Mouse (Mus musculus) cerebellum, adult 2 months (tissue): ENCODE measurements at regions not wholly inside any gene's neighbourhood (a gene's known extent, or its start where the extent isn't known, plus 50 kb on each side); places are given as distances from the start of the nearest gene placed in this dataset.

Experiments
- DNase-seq, 2 experiments: peaks; one replicate each; pipeline ENCODE4 v3.0.0; 2021
- H3K27ac ChIP-seq: fragments of 200-500 bp; 2 replicates; pipeline ENCODE4 v1.5.1; 2012; ENCODE audit warnings: low read length, control low read depth, inconsistent platforms; ENCODE audit not compliant: insufficient read depth
- H3K27me3 ChIP-seq: fragments of 200-500 bp; 2 replicates; pipeline ENCODE4 v1.6.1; 2012; ENCODE audit warnings: inconsistent platforms, mild to moderate bottlenecking, low read length, moderate library complexity; ENCODE audit not compliant: control insufficient read depth, insufficient read depth
- H3K4me1 ChIP-seq: fragments of 200-500 bp; 2 replicates; pipeline ENCODE4 v1.6.1; 2011; ENCODE audit warnings: low read length; ENCODE audit not compliant: control insufficient read depth, insufficient read depth
- H3K4me3 ChIP-seq: fragments of 200-500 bp; replicated peaks from 2 replicates; pipeline ENCODE3; 2011; ENCODE audit warnings: mild to moderate bottlenecking, low read depth, low read length, control low read depth; ENCODE audit not compliant: insufficient read depth
- CTCF ChIP-seq: fragments of 200-500 bp; IDR thresholded peaks from 2 replicates; pipeline ENCODE4 v1.5.1; 2011; ENCODE audit warnings: low read depth, mild to moderate bottlenecking, control low read depth, low read length, moderate library complexity, borderline replicate concordance; ENCODE audit not compliant: insufficient read depth
- POLR2A ChIP-seq: fragments of 200-500 bp; IDR thresholded peaks from 2 replicates; pipeline ENCODE4 v1.6.1; 2011; ENCODE audit warnings: low read length, control low read depth, borderline replicate concordance; ENCODE audit not compliant: insufficient read depth
- WGBS: fragments of 180-500 bp; shearing (Covaris S2); methylation state at CpG from one replicate; pipeline ENCODE4 v1.1.7; 2018; 5-methylcytosine and 5-hydroxymethylcytosine counted together

DNA sequence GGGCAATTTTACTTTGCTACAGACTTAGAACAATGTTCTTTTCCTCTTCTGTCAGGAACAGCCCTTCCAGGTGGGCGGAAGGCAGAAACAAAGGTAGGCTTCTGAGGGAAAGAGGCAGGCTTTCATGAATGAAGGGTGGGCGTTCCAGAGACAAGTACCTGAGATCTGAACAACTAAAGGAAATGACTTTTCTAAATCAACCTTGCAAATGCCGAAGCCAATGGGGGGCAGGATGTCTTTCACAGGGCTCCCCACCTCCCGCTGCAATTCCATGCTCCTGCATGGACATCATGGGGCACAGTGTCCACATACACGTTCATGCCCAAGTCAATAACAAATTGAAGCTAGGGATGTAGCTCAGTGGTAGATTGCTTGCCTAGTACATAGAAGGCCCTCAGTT is 80.2 kb upstream of the Bach2 start:
- no peak for DNase-seq
- TF ChIP-seq CTCF (no peak), POLR2A (no peak)
- WGBS, result 66% methylated on average over 5 of the region's 5 CpGs
- no peaks in the 10 kb centered on the region for H3K27me3 ChIP-seq
- H3K4me1 ChIP-seq, result no peaks in the 10 kb centered on the region
- no peak overlapping the region for H3K27ac ChIP-seq
- no peak overlapping the region for H3K4me3 ChIP-seq

DNA sequence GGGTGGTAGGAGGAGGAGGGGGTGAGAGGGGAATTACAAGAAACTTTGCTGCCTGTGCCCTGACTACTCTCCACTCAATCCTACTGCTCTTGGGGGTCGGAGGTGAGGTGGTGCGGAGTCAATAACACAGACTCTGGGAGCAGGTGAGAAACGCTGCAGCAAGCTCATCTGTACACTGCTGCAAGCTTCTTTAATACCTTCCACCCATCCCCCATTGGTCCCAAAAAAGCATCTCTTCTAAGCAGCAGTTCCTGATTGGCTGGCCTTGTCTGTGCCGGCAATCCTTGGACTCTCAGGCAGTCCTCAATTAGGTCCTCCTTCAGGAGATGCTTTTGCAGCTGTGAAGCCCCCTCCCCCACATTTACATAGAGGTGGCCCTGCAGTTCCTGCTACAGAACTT is 79.7 kb upstream of the Bach2 start:
- Histone ChIP-seq H3K27me3 (no peaks in the 10 kb centered on the region), H3K27ac (no peak overlapping the region), H3K4me3 (no peak overlapping the region), H3K4me1 (no peaks in the 10 kb centered on the region)
- TF ChIP-seq CTCF (no peak), POLR2A (no peak)
- DNase-seq, result no peak
- 57% methylated on average over 4 of the region's 4 CpGs for WGBS

DNA sequence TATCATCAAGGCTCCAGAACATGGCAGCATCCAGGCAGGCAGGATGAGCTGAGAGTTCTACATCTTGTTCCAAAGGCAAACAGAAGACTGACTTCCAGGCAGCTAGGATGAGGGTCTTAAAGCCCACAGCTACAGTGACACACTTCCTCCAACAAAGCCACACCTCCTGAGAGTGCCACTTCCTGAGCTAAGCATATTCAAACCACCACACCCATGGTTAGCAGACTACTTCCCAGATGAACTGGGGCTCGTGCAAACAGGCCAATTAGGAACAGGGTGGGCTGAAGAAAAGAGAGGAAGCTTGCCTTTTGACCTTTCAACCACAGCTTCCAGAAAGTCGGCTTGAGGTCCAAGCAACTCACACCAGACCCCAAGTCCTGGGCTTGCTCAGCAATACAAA is 77.8 kb upstream of the Bach2 start:
- Histone ChIP-seq H3K4me1 (no peaks in the 10 kb centered on the region), H3K4me3 (no peak overlapping the region), H3K27me3 (no peaks in the 10 kb centered on the region), H3K27ac (no peak overlapping the region)
- no peak for TF ChIP-seq POLR2A
- TF ChIP-seq CTCF, result no peak
- no peak for DNase-seq
- WGBS, result 84% methylated on average over 2 of the region's 2 CpGs

DNA sequence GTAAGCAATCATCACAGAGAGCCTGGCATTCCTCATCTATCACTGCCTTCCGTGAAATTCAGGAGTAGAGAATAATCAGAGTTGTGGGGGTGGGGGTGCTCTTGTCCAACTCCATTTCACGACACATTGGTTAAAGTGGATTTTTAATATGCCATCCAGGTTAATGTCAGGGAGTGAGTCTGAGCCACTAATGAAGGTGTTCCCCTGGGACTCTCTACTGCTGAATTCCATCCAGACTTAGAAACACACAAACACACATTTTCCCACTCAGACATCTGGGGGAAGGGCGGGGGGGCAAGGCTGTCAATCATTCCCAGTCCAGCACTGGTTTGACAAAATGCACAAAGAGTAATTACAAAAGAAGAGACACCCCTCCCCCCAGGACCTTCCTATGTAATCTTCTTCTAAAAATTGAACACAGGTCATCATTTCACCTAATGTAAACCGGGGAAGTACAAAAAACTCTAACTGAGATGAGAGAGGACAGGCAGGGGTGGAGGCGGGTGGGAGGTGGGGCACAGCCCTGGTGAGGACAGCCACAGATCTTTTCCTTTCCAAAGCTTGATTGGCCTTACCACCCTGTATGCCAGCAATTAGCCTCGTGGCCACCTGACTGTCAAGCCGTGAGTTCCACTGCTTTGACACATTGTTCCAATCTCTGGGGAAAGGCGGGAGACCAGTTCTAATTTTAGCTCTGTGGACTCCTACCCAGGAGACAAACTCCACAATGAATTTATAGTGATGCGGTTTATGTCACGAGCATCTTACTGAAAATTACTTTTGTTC is 76.5 kb upstream of the Bach2 start:
- no peaks in the 10 kb centered on the region for H3K27me3 ChIP-seq
- H3K4me3 ChIP-seq, result no peak overlapping the region
- no peak for DNase-seq
- 46% methylated on average over 10 of the region's 10 CpGs for WGBS
- TF ChIP-seq POLR2A, result no peak
- TF ChIP-seq CTCF, result no peak
- H3K27ac ChIP-seq, result no peak overlapping the region
- no peaks in the 10 kb centered on the region for H3K4me1 ChIP-seq

DNA sequence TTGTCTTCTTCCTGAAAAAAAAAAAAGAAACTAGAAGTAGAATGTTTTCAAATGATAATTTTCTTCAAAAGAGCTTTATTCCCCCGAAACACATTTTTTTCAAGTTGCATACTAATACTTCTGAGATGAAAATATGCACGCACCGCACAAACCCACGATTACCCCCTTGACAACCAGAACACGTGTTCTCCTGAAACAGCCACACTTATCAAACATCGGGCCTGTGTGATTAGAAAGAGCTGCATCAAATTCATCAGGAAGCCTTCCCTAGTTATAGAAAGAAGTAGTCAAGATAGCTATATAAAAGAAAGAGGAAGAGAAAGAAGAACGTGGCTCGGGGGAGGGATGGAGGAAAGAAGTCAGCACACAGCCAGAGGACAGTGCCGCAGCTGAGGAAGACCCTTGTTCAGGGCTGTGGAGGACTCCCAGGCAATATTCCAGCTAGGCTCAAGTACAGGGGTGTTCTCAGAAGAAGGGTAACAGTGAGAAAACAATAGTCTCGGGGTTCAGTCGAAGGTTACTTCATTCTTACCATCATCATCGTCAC is 75.8 kb upstream of the Bach2 start:
- H3K27ac ChIP-seq, result no peak overlapping the region
- 90% methylated on average over 12 of the region's 12 CpGs for WGBS
- no peaks in the 10 kb centered on the region for H3K4me1 ChIP-seq
- TF ChIP-seq CTCF, result no peak
- TF ChIP-seq POLR2A, result no peak
- H3K4me3 ChIP-seq, result no peak overlapping the region
- DNase-seq, result no peak
- no peaks in the 10 kb centered on the region for H3K27me3 ChIP-seq

DNA sequence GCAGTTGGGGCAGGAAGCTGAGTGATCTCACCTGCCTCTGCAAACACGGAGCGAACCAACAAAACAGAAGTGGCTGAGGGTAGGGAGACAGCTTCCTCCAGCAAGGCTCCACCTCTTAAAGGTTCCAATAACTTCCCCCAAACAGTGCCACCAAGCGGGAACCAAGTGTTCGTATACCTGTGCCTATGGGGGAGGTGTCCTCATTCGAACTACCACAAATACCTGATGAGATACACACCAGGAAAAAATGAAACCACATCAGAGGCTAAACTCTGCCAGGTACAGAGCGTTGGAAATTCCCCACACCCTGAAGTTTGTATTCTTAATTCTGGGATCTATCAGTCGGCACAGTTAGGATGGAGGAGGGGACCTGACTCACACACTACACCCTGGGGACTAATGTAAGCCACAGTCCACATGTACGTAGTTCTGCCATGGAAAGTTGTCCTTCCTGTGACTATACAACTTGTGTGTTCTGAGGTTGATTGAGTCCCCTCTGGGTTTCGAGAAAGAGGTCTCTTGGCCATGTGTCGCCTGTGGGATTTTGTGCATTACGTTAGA is 74.4 kb upstream of the Bach2 start:
- no peak for TF ChIP-seq CTCF
- TF ChIP-seq POLR2A, result no peak
- 89% methylated on average over 11 of the region's 11 CpGs for WGBS
- DNase-seq, result no peak
- Histone ChIP-seq H3K27ac (no peak overlapping the region), H3K4me3 (no peak overlapping the region), H3K4me1 (no peaks in the 10 kb centered on the region), H3K27me3 (no peaks in the 10 kb centered on the region)

DNA sequence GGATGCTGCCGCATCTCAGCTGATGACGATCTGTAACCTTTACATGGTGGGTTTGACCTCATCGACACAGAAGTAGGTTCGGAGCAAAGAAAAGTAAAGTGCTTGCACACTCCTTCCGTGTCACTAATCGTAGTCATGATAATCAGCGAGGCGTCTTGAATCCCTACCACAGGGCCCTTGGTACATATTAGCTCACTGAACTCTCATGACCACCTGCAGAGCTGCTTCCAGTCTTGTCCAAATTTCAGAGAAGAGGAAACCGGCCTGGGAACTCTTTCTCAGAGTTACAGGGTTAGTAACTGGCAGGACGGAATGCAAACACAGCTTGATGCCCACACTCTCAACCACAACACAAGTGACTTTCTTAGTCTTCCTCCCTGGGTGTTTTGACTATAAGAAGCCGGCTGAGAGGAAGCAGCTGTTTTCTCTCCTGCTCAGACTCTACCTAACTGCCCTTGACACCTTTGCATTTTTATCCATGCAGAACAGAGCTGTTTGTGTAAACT is 73.8 kb upstream of the Bach2 start:
- 53% methylated on average over 11 of the region's 11 CpGs for WGBS
- no peaks in the 10 kb centered on the region for H3K27me3 ChIP-seq
- no peak for DNase-seq
- no peaks in the 10 kb centered on the region for H3K4me1 ChIP-seq
- no peak for TF ChIP-seq CTCF
- TF ChIP-seq POLR2A, result no peak
- H3K27ac ChIP-seq, result no peak overlapping the region
- H3K4me3 ChIP-seq, result no peak overlapping the region

DNA sequence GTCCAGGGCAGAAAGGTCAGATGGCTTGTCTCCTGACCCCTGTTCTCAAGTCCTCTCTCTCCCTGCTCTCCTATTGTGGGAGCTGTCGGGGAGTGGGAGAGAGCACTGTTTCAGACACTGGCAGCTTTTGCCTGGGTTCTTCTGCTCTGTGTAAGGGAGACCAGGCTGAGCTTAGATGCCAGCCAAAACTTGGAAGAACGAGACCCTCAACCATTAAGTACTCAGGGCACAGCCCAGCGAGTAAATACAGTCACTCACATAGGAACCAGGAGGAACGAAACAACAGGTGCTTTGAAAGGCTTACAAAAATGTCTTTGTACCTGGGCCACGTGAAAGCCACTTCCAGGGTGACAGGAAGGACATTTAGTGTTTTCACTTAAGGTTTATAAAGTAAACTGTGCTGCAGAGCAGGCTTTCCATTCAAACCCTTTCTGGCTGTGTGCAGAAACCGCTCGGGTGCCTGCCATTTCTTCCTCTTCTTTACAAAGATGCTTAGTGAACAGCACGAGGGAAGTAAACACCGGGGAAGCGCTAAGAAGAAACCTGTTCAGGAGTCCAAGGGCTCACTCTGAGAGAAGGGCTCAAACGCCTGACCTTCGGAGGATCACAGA is 72.6 kb upstream of the Bach2 start:
- H3K4me1 ChIP-seq, result no peaks in the 10 kb centered on the region
- H3K27me3 ChIP-seq, result no peaks in the 10 kb centered on the region
- no peak for TF ChIP-seq CTCF
- no peak for TF ChIP-seq POLR2A
- no peak for DNase-seq
- WGBS, result 62% methylated on average over 12 of the region's 12 CpGs
- no peak overlapping the region for H3K27ac ChIP-seq
- H3K4me3 ChIP-seq, result no peak overlapping the region
